Mouse (Mus musculus) thymus, adult 18-20 months (tissue): ENCODE results near the gene Katna1.
A peak's percentile ranks its signal among the peaks of the same experiment; 100 is the strongest.
"Not testable (repeated sequence)": the region's sequence is repeated elsewhere in the genome, so short reads cannot be mapped to it uniquely, and the experiment has no call there.

Source experiments
- DNase-seq, 2 experiments: peaks; one replicate each; pipeline ENCODE4 v3.0.0; 2022; ENCODE audit warnings: mixed read lengths in 2 of 2

Katna1 gene

DNA sequence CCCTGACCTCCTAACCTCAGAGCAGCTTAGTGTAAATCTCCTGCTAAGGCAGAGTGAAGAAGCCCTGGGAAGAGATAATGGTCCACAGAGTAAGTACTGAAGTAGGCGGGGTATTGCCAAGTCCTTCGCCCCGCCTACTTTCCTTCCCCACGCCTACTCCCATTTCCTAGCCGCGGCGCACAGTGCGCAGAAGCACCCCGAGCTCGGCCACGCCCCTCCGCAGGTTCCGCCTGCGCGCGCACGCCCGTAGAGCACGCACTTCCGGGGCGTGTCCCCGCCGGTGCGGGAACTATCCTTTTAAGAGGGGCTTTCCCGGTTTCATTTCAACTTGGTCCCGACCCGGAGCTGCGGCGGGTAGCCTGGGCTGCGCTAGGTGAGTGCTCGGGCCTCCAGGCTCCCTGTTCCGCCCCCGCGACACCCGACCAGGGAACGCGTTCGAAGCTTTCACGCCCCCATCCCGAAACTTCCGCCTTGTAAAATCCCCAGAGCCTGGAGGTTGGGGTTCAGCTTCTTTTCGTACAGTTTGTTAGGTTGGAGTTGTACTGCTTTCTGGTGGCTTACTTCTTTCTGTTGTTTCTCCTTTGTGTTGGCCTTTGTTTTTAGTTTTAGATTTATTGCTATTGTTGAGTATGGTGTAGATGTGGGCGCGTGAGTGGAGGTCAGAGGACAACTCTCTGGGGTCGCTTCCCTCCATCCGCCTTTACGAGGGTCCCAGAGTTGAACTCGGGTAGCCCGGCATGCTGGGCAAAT lies at the start of gene Katna1:
Gene Katna1 (plus strand): TSS at position 250 of the 750 bp plus-strand sequence.
- DNase-seq, result peak; percentile 87 to 90

GRCm38 (mm10) chr10:7680731-7681301 lies 45.0 kb upstream of the Katna1 start, which contains the start of the genes Pcmt1 and Lats1:
Pcmt1 (minus strand) TSS chr10:7681136.
Lats1 (plus strand) TSS chr10:7681214.
- peak; percentile 77 to 78 for DNase-seq

DNA sequence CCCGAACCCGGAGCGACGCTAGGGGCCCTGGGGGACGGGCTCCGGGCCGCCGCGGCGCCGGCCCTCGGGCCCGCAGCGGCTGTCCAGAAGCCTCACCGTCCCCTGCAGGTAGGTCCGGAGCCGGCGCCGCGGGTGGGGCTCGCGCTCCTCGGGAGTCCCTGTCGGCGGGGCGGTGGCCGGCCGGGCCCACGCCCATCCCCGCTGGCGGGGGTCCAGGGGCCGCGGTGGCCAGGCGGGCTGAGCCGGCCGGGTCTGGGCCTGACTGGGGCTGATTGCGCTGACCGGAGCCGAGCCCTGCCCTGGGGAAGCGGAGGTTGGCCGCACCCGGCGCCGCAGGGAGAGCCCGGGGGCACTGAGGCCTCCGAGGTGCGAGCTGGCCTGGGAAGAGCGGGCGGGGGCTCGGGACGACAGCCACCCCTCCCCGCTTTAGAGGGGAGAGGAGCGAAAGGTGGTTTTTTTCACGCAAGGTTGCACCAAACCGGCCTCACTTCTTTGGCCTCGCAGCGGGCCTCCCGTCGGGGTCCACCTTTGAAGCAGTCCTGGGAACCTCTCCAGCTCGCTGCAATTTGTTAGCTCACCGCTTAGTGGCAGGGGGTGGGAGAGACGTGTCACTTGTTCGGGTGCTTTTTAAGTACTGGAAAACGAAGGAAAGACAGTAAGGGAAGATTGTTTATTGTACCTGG lies 44.3 kb upstream of the Katna1 start:
- DNase-seq, result peak; percentile 38 to 59

- DNase-seq, result no peak
These were observed 43.6 kb upstream of the Katna1 start for GRCm38 (mm10) chr10:7682249-7682648.

- DNase-seq, result no peak
These were observed 38.9 kb upstream of the Katna1 start for GRCm38 (mm10) chr10:7686902-7687301.

DNA sequence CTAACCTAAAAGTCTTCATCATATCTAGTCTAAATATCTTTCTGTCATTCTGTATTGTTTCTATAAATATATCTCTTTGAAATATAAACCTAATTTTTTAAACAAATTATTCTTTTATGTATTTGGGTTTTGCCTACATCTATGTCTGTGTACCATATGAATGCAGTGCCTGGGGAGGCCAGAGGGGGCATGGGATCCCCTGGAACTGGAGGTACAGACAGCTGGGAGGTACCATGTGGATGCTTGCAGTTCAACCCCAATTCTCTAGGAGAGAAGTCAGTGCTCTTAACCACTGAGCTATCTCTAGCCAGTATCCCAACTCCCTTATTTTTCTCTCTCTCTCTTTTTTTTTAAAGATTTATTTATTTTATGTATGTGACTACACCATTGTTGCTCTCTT lies 30.5 kb upstream of the Katna1 start:
- no peak for DNase-seq

- DNase-seq, result no peak
These were observed 25.7 kb upstream of the Katna1 start for GRCm38 (mm10) chr10:7700120-7700519.

GRCm38 (mm10) chr10:7702586-7702985 lies 23.2 kb upstream of the Katna1 start:
- DNase-seq, result no peak

GRCm38 (mm10) chr10:7710121-7710520 lies 15.7 kb upstream of the Katna1 start:
- no peak for DNase-seq

DNA sequence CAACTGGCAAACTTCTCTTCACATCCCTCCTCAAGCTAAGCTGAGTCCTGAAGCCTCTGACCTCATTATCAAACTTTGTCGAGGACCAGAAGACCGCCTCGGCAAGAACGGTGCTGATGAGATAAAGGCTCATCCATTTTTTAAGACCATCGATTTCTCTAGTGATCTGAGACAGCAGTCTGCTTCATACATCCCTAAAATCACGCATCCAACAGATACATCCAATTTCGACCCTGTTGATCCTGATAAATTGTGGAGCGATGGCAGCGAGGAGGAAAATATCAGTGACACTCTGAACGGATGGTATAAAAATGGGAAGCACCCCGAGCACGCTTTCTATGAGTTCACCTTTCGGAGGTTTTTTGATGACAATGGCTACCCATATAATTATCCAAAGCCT lies 13.3 kb upstream of the Katna1 start:
- no peak for DNase-seq

GRCm38 (mm10) chr10:7715056-7715455 lies 10.7 kb upstream of the Katna1 start:
- DNase-seq, result no peak

DNA sequence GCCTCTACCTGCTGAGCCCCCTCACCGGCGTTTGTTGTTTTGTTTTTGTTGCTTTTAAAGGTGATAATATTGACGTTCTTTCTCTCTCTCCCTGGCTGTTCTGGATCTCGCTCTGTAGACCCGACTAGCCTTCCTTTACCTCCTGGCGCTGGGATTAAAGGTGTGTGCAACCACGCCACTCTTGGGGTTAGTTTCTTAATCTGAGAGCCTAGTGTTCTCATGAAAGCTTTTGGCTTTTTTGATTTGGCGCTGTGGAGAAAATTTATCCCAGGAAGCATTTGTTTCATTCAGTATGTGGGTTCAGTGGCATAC lies 657 bp downstream of the Katna1 start:
- no peak for DNase-seq

DNA sequence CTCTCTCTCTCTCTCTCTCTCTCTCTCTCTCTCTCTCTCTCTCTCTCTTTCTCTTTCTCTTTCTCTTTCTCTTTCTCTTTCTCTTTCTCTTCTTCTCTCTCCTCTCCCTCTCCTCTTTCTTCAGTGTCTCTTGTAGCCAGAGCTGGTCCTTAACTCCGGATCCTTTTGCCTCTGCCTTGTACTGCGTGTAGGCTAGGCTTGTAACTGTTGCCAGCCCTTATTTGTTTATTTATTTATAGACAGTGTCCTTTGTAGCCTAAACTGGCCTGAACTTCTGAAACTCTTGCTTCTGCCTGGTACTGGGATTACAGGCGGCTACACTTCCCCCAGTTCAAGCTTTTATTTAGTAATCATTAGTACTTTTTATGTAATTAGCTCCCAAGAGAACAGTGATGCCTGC lies 1.2 kb downstream of the Katna1 start:
- DNase-seq, result no peak

- no peak for DNase-seq
These were observed 5.8 kb downstream of the Katna1 start for GRCm38 (mm10) chr10:7731582-7731981.

GRCm38 (mm10) chr10:7737122-7737521 lies 11.3 kb downstream of the Katna1 start:
- DNase-seq, result no peak

DNA sequence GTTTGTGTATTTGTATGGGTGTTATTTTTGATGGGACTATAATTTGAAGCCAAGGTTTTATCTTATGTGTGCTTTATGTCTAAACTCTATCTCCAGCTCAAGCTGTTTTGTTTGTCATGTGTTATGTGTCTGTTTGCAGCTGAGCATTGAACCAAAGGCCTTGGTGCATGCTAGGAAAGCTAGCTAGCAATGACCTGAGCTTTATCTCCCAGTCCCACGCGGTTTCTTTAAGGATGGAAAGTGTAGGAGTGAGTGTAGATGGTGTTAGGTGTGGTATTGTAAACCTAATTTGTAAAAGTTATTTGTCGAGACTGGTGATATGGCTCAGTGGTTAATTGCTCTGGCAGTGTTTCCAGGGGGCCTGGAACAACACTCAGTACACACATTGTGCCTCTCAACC lies 12.1 kb downstream of the Katna1 start:
- no peak for DNase-seq

DNA sequence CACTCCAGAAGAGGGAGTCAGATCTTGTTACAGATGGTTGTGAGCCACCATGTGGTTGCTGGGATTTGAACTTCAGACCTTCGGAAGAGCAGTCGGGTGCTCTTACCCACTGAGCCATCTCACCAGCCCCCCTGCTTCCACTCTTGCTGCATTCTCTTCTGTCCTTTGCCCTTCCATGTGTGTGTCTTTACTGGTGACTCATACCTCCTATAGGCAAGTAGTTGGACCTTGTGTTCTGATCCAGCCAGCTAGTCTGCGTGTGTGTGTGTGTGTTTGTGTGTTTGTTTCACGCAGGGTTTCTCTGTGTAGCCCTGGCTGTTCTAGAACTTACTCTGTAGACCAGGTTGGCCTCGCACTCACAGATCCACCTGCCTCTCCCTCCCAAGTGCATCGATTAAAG lies 19.7 kb downstream of the Katna1 start:
- not testable (repeated sequence) for DNase-seq

- no peak for DNase-seq
These were observed 23.0 kb downstream of the Katna1 start for GRCm38 (mm10) chr10:7748752-7749151.

DNA sequence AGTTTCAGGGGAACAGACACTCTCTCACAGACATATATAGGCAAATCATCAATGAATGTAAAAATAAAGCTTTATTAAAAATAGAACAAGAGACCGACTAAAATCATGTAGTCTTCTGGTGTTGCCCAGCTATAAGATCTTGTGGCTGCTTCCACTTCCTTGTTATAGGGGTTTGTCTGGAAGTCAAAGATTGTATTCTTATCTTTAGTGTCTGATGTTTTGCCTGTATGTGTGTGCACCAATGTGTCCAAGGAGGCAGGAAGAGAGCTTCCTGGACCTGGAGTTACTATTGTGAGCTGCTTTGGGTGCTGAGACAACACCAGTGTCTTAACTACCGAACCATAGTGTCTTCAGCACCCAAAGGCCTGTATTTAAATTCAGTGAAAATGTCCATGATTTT lies 31.7 kb downstream of the Katna1 start:
- no peak for DNase-seq

DNA sequence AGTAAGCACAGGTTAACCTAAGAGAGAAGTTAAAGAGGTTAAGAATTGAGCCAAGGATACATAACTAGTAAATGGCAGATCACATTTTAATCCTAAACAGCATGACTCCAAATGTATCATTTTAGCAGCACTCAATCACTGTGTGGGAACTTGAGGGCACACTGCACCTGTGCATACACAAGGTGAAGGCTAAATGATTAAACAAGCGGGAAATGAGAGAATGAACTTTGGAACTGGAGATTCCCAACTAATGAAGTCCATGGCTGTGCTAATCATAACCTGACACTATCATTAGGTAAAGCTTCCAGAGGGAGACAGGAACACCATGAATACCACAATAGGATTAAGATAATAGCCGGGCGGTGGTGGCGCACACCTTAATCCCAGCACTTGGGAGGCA lies 46.5 kb downstream of the Katna1 start:
- no peak for DNase-seq

GRCm38 (mm10) chr10:7772769-7773168 lies 47.0 kb downstream of the Katna1 start:
- no peak for DNase-seq

DNA sequence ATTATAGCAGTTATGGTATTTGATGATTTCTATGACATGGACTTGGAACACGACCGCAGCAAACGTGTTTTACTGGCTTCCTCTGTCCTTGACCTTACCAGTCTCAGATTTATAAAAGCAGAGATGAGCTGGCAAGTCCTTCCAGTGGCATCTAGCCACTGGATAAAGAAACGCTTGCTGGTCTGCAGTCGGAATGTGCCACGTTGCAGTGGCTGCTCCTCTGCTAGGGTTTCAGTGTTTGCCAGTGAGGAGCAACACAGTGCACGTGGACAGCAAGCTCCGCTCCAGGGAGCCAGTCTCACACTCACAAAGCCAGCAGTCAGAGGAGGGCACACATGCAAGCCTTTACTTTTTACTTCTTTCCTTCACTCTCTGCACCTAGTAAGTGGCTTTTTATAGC lies 49.6 kb downstream of the Katna1 start:
- DNase-seq, result no peak

DNA sequence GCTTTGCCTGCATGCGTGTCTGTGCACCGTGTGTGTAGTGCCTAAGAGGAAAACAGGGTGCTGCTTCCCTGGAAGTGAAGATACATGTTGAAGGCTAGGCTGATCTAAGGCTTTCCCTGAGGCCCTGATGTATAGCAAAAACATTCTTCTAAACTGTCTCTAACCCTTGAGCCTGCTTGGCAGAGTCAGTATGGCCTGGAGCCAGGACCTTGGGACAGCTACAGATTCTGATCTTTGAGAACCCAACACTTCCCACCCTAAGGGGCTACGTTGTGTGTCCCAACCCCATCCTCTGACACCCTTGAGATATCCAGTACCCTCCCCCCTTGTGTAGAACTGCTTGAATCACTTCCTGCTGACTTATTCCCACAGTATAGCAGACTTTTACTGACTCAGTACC lies 52.6 kb downstream of the Katna1 start:
- no peak for DNase-seq

- no peak for DNase-seq
These were observed 54.0 kb downstream of the Katna1 start for GRCm38 (mm10) chr10:7779751-7780237.
